Mouse (Mus musculus) neural tube, embryonic 15.5 days (tissue): ENCODE measurements around the gene Acat3. TPM values are rescaled to one million over a fixed set of nuclear protein-coding genes. Genes with fewer than 3 reads are reported as not detected.
"Not testable (repeated sequence)": the region's sequence is repeated elsewhere in the genome, so short reads cannot be mapped to it uniquely, and the experiment has no call there.

Experiments
- ATAC-seq: fragments of 200-750 bp; cut with Nextera tagmentation; 2 replicates; pipeline ENCODE4 v1.8.0; 2017; ENCODE audit warnings: mild to moderate bottlenecking, moderate TSS enrichment, moderate library complexity; ENCODE audit not compliant: low FRiP score
- H3K27ac ChIP-seq: fragments of 300-500 bp; sonication (generic); replicated peaks from 2 replicates; pipeline ENCODE4 v1.5.1; 2015; ENCODE audit warnings: mild to moderate bottlenecking, inconsistent platforms
- H3K27me3 ChIP-seq: fragments of 300-500 bp; sonication (generic); replicated peaks from 2 replicates; pipeline ENCODE4 v1.6.1; 2015; ENCODE audit warnings: inconsistent platforms
- H3K36me3 ChIP-seq: fragments of 300-500 bp; sonication (generic); 2 replicates; pipeline ENCODE4 v1.6.1; 2015; ENCODE audit warnings: inconsistent platforms
- H3K4me1 ChIP-seq: fragments of 300-500 bp; sonication (generic); 2 replicates; pipeline ENCODE4 v1.6.1; 2015; ENCODE audit warnings: inconsistent platforms
- H3K4me2 ChIP-seq: fragments of 300-500 bp; sonication (generic); 2 replicates; pipeline ENCODE4 v1.6.1; 2015; ENCODE audit warnings: inconsistent platforms, mild to moderate bottlenecking, moderate library complexity
- H3K4me3 ChIP-seq: fragments of 300-500 bp; sonication (generic); replicated peaks from 2 replicates; pipeline ENCODE4 v1.5.1; 2015; ENCODE audit warnings: mild to moderate bottlenecking, inconsistent platforms
- H3K9ac ChIP-seq: fragments of 300-500 bp; sonication (generic); replicated peaks from 2 replicates; pipeline ENCODE4 v1.6.1; 2015; ENCODE audit warnings: mild to moderate bottlenecking, inconsistent platforms
- H3K9me3 ChIP-seq: fragments of 300-500 bp; sonication (generic); replicated peaks from 2 replicates; pipeline ENCODE4 v1.6.1; 2016; ENCODE audit warnings: inconsistent platforms
- WGBS: fragments of 180-500 bp; shearing (Covaris S2); methylation state at CpG from one replicate; pipeline ENCODE4 v1.1.7; 2015; ENCODE audit warnings: mixed read lengths; 5-methylcytosine and 5-hydroxymethylcytosine counted together
- polyA plus RNA-seq: library from polyadenylated mRNA; unstranded; fragments of >200 nt; fragmentation: Nextera tagmentation; extraction: Ambion mirVana; gene quantifications from 2 replicates; pipeline ENCODE4 v1.2.1, GENCODE M21; 2015

Gene Acat3
- polyA plus RNA-seq, 1 experiment from 2014 or later: 1.1 TPM

- no peak overlapping the region for H3K4me3 ChIP-seq
- peaks cover 7% of the 10 kb centered on the region for H3K4me1 ChIP-seq
- no peak overlapping the region for H3K27ac ChIP-seq
- no peak overlapping the region for H3K9ac ChIP-seq
- 78% methylated on average over 8 of the region's 8 CpGs for WGBS
- no peak for ATAC-seq
- no peaks in the 10 kb centered on the region for H3K9me3 ChIP-seq
- peaks cover 41% of the 10 kb centered on the region for H3K36me3 ChIP-seq
- H3K4me2 ChIP-seq: no peak overlapping the region
- no peaks in the 10 kb centered on the region for H3K27me3 ChIP-seq
These were observed 1.3 kb upstream of the Acat3 start for GRCm38 (mm10) chr17:12941543-12942260.

- H3K9me3 ChIP-seq, H3K27me3 ChIP-seq, H3K27ac ChIP-seq, H3K9ac ChIP-seq, H3K4me1 ChIP-seq: not testable (repeated sequence)
- peaks cover 22% of the 10 kb centered on the region for H3K36me3 ChIP-seq
- WGBS: 45% methylated on average over 2 of the region's 12 CpGs
- H3K4me2 ChIP-seq: peak overlapping the region; percentile 52
- peak; percentile 55 for ATAC-seq
- peak overlapping the region; percentile 13; the same call in 1 of the 2 replicates for H3K4me3 ChIP-seq
These were observed 837 bp downstream of the Acat3 start for GRCm38 (mm10) chr17:12939377-12940148.

- Histone ChIP-seq H3K4me3 (no peak overlapping the region), H3K4me1 (peaks cover 7% of the 10 kb centered on the region), H3K27ac (no peak overlapping the region), H3K36me3 (peaks cover 12% of the 10 kb centered on the region), H3K4me2 (no peak overlapping the region), H3K9me3 (no peaks in the 10 kb centered on the region), H3K27me3 (no peaks in the 10 kb centered on the region), H3K9ac (no peak overlapping the region)
- no peak for ATAC-seq
- WGBS: 50% methylated on average over 2 of the region's 2 CpGs
These were observed 2.3 kb downstream of the Acat3 start for GRCm38 (mm10) chr17:12938077-12938476.

- no peak for ATAC-seq
- WGBS: 87% methylated on average over 2 of the region's 2 CpGs
- peaks cover 7% of the 10 kb centered on the region for H3K4me1 ChIP-seq
These were observed 2.9 kb downstream of the Acat3 start for GRCm38 (mm10) chr17:12937412-12937970.

GRCm38 (mm10) chr17:12935719-12936118 is 4.7 kb downstream of the Acat3 start:
- Histone ChIP-seq H3K4me2 (no peak overlapping the region), H3K4me1 (peaks cover 7% of the 10 kb centered on the region), H3K9ac (no peak overlapping the region), H3K9me3 (no peaks in the 10 kb centered on the region), H3K27ac (no peak overlapping the region), H3K27me3 (no peaks in the 10 kb centered on the region), H3K4me3 (no peak overlapping the region), H3K36me3 (no peaks in the 10 kb centered on the region)
- WGBS: 54% methylated on average over 4 of the region's 4 CpGs
- ATAC-seq: no peak

More at GRCm38 (mm10) chr17:12937412-12937970, 2.9 kb downstream of the Acat3 start:
- no peak overlapping the region for H3K9ac ChIP-seq
- H3K9me3 ChIP-seq: no peaks in the 10 kb centered on the region
- H3K36me3 ChIP-seq: peaks cover 6% of the 10 kb centered on the region
- no peak overlapping the region for H3K27ac ChIP-seq
- H3K4me2 ChIP-seq: no peak overlapping the region
- no peak overlapping the region for H3K4me3 ChIP-seq
- no peaks in the 10 kb centered on the region for H3K27me3 ChIP-seq

GRCm38 (mm10) chr17:12931576-12931975 is 8.8 kb downstream of the Acat3 start:
- H3K9me3 ChIP-seq, H3K4me2 ChIP-seq, ATAC-seq, H3K4me3 ChIP-seq, H3K27ac ChIP-seq, H3K36me3 ChIP-seq, H3K27me3 ChIP-seq, H3K4me1 ChIP-seq, H3K9ac ChIP-seq: not testable (repeated sequence)
- 92% methylated on average over 5 of the region's 5 CpGs for WGBS

- no peak for ATAC-seq
- peaks cover 52% of the 10 kb centered on the region for H3K36me3 ChIP-seq
- 89% methylated on average over 8 of the region's 8 CpGs for WGBS
- no peaks in the 10 kb centered on the region for H3K27me3 ChIP-seq
- no peaks in the 10 kb centered on the region for H3K9me3 ChIP-seq
- no peak overlapping the region for H3K27ac ChIP-seq
- H3K4me1 ChIP-seq: no peaks in the 10 kb centered on the region
- no peak overlapping the region for H3K4me2 ChIP-seq
- no peak overlapping the region for H3K4me3 ChIP-seq
- no peak overlapping the region for H3K9ac ChIP-seq
These were observed 14.7 kb downstream of the Acat3 start for GRCm38 (mm10) chr17:12925703-12926180.

GRCm38 (mm10) chr17:12925001-12925400 is 15.4 kb downstream of the Acat3 start:
- no peak for ATAC-seq
- Histone ChIP-seq H3K27me3 (no peaks in the 10 kb centered on the region), H3K4me3 (no peak overlapping the region), H3K27ac (no peak overlapping the region), H3K9ac (no peak overlapping the region), H3K36me3 (peaks cover 60% of the 10 kb centered on the region), H3K4me2 (no peak overlapping the region), H3K9me3 (no peaks in the 10 kb centered on the region), H3K4me1 (no peaks in the 10 kb centered on the region)
- WGBS: 94% methylated on average over 3 of the region's 3 CpGs

- H3K36me3 ChIP-seq: peaks cover 66% of the 10 kb centered on the region
- H3K27me3 ChIP-seq: no peaks in the 10 kb centered on the region
- peaks cover 11% of the 10 kb centered on the region for H3K4me1 ChIP-seq
- H3K4me2 ChIP-seq: no peak overlapping the region
- ATAC-seq: no peak
- no peak overlapping the region for H3K4me3 ChIP-seq
- no peak overlapping the region for H3K27ac ChIP-seq
- no peaks in the 10 kb centered on the region for H3K9me3 ChIP-seq
- H3K9ac ChIP-seq: no peak overlapping the region
- WGBS: 94% methylated on average over 1 of the region's 1 CpGs
These were observed 19.3 kb downstream of the Acat3 start for GRCm38 (mm10) chr17:12921073-12921472.

GRCm38 (mm10) chr17:12916588-12917380 is 23.6 kb downstream of the Acat3 start:
- no peaks in the 10 kb centered on the region for H3K9me3 ChIP-seq
- peaks cover 19% of the 10 kb centered on the region for H3K4me1 ChIP-seq
- 1% methylated on average over 40 of the region's 40 CpGs for WGBS
- H3K27me3 ChIP-seq: no peaks in the 10 kb centered on the region
- H3K9ac ChIP-seq: peak overlapping the region; percentile 82
- peak overlapping the region; percentile 88 for H3K4me3 ChIP-seq
- peaks cover 48% of the 10 kb centered on the region for H3K36me3 ChIP-seq
- H3K27ac ChIP-seq: peak overlapping the region; percentile 84
- peak; percentile 58 for ATAC-seq
- H3K4me2 ChIP-seq: peak overlapping the region; percentile 87

GRCm38 (mm10) chr17:12915881-12916583 is 24.4 kb downstream of the Acat3 start, which contains the start of gene Mrpl18:
Gene Mrpl18, minus strand, starts transcription at chr17:12916345.
- peaks cover 49% of the 10 kb centered on the region for H3K36me3 ChIP-seq
- peak within 1 kb of the TSS; percentile 84 for H3K27ac ChIP-seq
- peak within 1 kb of the TSS; percentile 82 for H3K9ac ChIP-seq
- peak within 1 kb of the TSS; percentile 88 for H3K4me3 ChIP-seq
- ATAC-seq: peak; percentile 99
- H3K27me3 ChIP-seq: no peaks in the 10 kb centered on the region
- H3K9me3 ChIP-seq: no peaks in the 10 kb centered on the region
- under 1% methylated on average over 56 of the region's 56 CpGs for WGBS
- H3K4me1 ChIP-seq: peaks cover 19% of the 10 kb centered on the region
- peak within 1 kb of the TSS; percentile 87 for H3K4me2 ChIP-seq
